Mouse (Mus musculus) lung, adult 2 months (tissue): ENCODE data around the gene Serpina10.

Experiments used
- CTCF ChIP-seq: fragments of 200-500 bp; IDR thresholded peaks from 2 replicates; pipeline ENCODE4 v1.5.1; 2011; ENCODE audit warnings: mild to moderate bottlenecking, low read length, control low read depth; ENCODE audit not compliant: insufficient read depth
- POLR2A ChIP-seq: fragments of 200-500 bp; IDR thresholded peaks from 2 replicates; pipeline ENCODE4 v1.6.1; 2011; ENCODE audit warnings: low read depth, mild to moderate bottlenecking, control low read depth, low read length, borderline replicate concordance; ENCODE audit errors: extremely low read depth

DNA sequence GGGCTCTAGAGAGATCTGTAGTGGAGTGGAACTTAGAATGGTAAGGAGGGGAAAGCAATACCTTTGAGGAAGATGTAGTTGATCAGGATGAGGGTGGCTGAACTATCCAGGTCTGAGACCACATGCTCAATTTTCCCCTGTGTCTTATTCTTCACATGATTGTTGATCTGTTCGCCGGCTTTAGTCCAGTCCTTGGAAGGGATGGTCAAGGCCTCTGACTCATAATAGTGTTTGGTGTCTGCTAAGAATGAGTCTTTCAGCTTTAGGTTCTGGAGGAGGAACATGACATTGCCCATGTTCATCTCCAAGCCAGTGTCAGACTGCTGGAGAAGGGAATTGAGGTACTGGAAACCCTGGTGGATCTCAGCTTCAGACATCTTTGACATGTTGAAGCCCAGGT lies 22.6 kb upstream of the Serpina10 start:
- no peak for TF ChIP-seq POLR2A
- no peak for TF ChIP-seq CTCF
